18 mouse cellular contexts compared by ENCODE assay signal in the genomic region with DNA sequence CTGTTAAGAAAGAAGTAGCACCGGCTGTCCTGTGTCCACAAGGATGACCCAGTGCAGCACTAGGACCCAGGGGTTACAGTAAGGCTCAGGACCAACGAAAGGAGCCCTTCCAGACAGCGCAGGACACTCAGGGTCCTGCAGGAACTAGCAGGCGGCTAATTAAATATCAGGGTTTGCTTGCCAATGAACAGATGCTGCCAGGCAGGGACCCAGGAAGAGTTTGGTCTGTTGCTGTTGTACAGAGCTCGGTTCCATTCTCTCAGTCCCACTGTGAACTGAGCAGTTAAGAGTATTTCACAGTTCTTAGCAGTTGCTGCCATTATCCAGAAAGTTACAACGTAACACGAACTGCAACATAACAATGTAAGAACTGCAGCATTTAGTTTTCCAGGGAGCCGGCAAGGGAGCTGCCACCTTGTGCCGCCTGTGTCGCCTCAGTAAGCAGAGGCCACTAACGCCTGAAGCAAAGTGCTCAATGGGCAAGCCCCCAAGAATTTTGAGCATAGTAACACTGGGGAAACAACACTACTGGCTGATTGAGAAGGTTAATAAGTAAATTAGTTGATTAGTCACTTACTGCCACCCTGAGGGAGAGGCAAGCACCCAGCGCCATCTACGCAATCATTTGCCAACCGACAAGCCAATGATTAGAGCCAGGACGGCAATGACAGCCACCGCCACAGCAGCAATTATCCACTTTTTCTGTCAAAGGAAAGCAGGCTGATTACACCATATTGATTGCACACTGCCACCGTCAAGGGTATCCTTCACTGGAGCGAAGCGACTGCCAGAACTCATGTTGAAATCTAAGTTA. TPM values are rescaled to one million over a fixed set of nuclear protein-coding genes. Genes with fewer than 3 reads are reported as not detected.
DNase-seq lines count a peak whose midpoint lies in the region; ATAC-seq and TF ChIP-seq lines count a peak whose summit lies in the region.
"Had no signal": no experiment of that assay in that cellular context is flagged by ENCODE, and none has a peak within 500 bp of the region (broad histone marks: within the 10 kb centered on the region; RNA-seq: fewer than 3 reads in every experiment).

No protein-coding gene starts in this region.

- no peak overlapping the region for H3K9ac ChIP-seq in forebrain, postnatal 0 days
- H3K9ac ChIP-seq: embryonic facial prominence, embryonic 12.5 days; heart, embryonic 12.5 days; midbrain, embryonic 15.5 days had no signal

- WGBS in forebrain, postnatal 0 days = 40% methylated on average over 19 of the region's 19 CpGs

- no peaks in the 10 kb centered on the region for H3K9me3 ChIP-seq in forebrain, postnatal 0 days (ENCODE audit: low read length)
- H3K9me3 ChIP-seq: embryonic facial prominence, embryonic 12.5 days; heart, embryonic 12.5 days; midbrain, embryonic 15.5 days had no signal

- no peak overlapping the region for H3K4me3 ChIP-seq in layer of hippocampus, adult 2 months
- no peak overlapping the region for H3K4me3 ChIP-seq in forebrain, postnatal 0 days (ENCODE audit: low read depth, low read length)
- H3K4me3 ChIP-seq: embryonic facial prominence, embryonic 12.5 days; heart, embryonic 12.5 days; midbrain, embryonic 15.5 days had no signal

- H3K36me3 ChIP-seq in forebrain, postnatal 0 days (ENCODE audit: insufficient read depth) = peaks cover 44% of the 10 kb centered on the region

- peak; percentile 76 for ATAC-seq in forebrain, postnatal 0 days
- ATAC-seq: midbrain, embryonic 15.5 days had no signal

- peak; percentile 59 for DNase-seq in adrenal gland, adult 8-10 months
- no peak for DNase-seq in adrenal gland, postnatal 25 days
- no peak for DNase-seq in layer of hippocampus, adult 2 months (ENCODE audit: low spot score in 2 of 2)
- no peak for DNase-seq in layer of hippocampus, adult 9-11 months
- DNase-seq in forebrain, postnatal 0 days = peak; percentile 63
- peak; percentile 77 for DNase-seq in kidney, postnatal 14 days
- no peak for DNase-seq in gastrocnemius, adult 18-20 months (ENCODE audit: low spot score)
- no peak for DNase-seq in adipocyte (ENCODE audit: low spot score)
- DNase-seq: gastrocnemius, postnatal 36 days; heart, postnatal 36 days; liver; lung, adult 2 months; right cerebral cortex, postnatal 25 days had no signal

- H3K27ac ChIP-seq in layer of hippocampus, adult 2 months = peak overlapping the region; percentile 28; the same call in 1 of the 2 replicates
- no peak overlapping the region for H3K27ac ChIP-seq in forebrain, postnatal 0 days (ENCODE audit: low read depth, low read length)
- H3K27ac ChIP-seq: embryonic facial prominence, embryonic 12.5 days; macrophage; midbrain, embryonic 15.5 days had no signal

- no peaks in the 10 kb centered on the region for H3K27me3 ChIP-seq in forebrain, postnatal 0 days (ENCODE audit: insufficient read depth, low read length)
- H3K27me3 ChIP-seq: CH12.LX; embryonic facial prominence, embryonic 12.5 days; heart, embryonic 12.5 days; midbrain, embryonic 15.5 days had no signal

- no peaks in the 10 kb centered on the region for H3K4me1 ChIP-seq in forebrain, postnatal 0 days (ENCODE audit: insufficient read depth)
- H3K4me1 ChIP-seq: embryonic facial prominence, embryonic 12.5 days; heart, embryonic 12.5 days; midbrain, embryonic 15.5 days had no signal

- TF ChIP-seq CTCF in layer of hippocampus, adult 2 months (conservative IDR thresholded peaks at IDR 0.05) = no peak
- 0 out of 2 replicates have a peak, but pooled peaks have one; percentile 12 for TF ChIP-seq CTCF in forebrain, postnatal 0 days (IDR thresholded peaks at IDR 0.05; ENCODE audit: low read depth)

- H3K4me2 ChIP-seq in forebrain, postnatal 0 days (ENCODE audit: low read depth) = no peak overlapping the region
- H3K4me2 ChIP-seq: embryonic facial prominence, embryonic 12.5 days; heart, embryonic 12.5 days; midbrain, embryonic 15.5 days had no signal

RNA-seq across cellular contexts. Expression of a gene that starts 21.0 kb away (rescaled TPM):
- total RNA-seq in adrenal gland, adult 8-10 months (2022) = 10 to 100 TPM; 24.9 to 32.9 (median 26.9) TPM
- 34.1 and 43.9 TPM in 2 replicates for total RNA-seq in adrenal gland, postnatal 25 days (2021)
- total RNA-seq in layer of hippocampus, adult 2 months (2021) = 10 to 100 TPM; 30.9 to 31.8 TPM
- total RNA-seq in forebrain, postnatal 0 days (2014; rRNA removed) = 17.4 and 18.5 TPM in 2 replicates
- polyA plus RNA-seq in forebrain, postnatal 0 days (2015; fragmentation: Nextera tagmentation; extraction: Ambion mirVana) = 9.4 and 12.5 TPM in 2 replicates
- 1 to 10 TPM; 4.5 to 6.6 TPM for total RNA-seq in gastrocnemius, adult 18-20 months (2021)

RNA-seq across cellular contexts. Expression of a gene that starts 32.5 kb away (rescaled TPM):
- total RNA-seq in adrenal gland, adult 8-10 months (2022) = 100 to 1,000 TPM; 137 to 213 (median 176) TPM
- total RNA-seq in adrenal gland, postnatal 25 days (2021) = 194 and 222 TPM in 2 replicates
- total RNA-seq in layer of hippocampus, adult 2 months (2021) = 100 to 1,000 TPM; 160 to 167 TPM
- 258 and 312 TPM in 2 replicates for total RNA-seq in forebrain, postnatal 0 days (2014; rRNA removed)
- polyA plus RNA-seq in forebrain, postnatal 0 days (2015; fragmentation: Nextera tagmentation; extraction: Ambion mirVana) = 330 and 336 TPM in 2 replicates
- 10 to 100 TPM; 68.9 to 83.3 TPM for total RNA-seq in gastrocnemius, adult 18-20 months (2021)

RNA-seq across cellular contexts. Expression of a gene that starts 34.1 kb away (rescaled TPM):
- 10 to 100 TPM in 2 of 4 experiments, 1 to 10 TPM in 2; 5.3 to 12.5 (median 9.7) TPM for total RNA-seq in adrenal gland, adult 8-10 months (2022)
- 5.9 and 7.5 TPM in 2 replicates for total RNA-seq in adrenal gland, postnatal 25 days (2021)
- 100 to 1,000 TPM; 126 to 139 TPM for total RNA-seq in layer of hippocampus, adult 2 months (2021)
- 18.8 and 25.6 TPM in 2 replicates for total RNA-seq in forebrain, postnatal 0 days (2014; rRNA removed)
- 3.9 and 4.6 TPM in 2 replicates for polyA plus RNA-seq in forebrain, postnatal 0 days (2015; fragmentation: Nextera tagmentation; extraction: Ambion mirVana)
- total RNA-seq in gastrocnemius, adult 18-20 months (2021) = not detected
- total RNA-seq: CH12.LX; gastrocnemius, postnatal 36 days had no signal
- polyA plus RNA-seq: macrophage had no signal

Comparison
In these comparisons a context has a peak if more than half of its experiments do, and no peak if none do; other contexts are left out.
1. DNase-seq: peak in adrenal gland, adult 8-10 months (single experiment), forebrain, postnatal 0 days (single experiment) and kidney, postnatal 14 days (single experiment); none in adrenal gland, postnatal 25 days (single experiment), layer of hippocampus, adult 2 months (0 of 2), layer of hippocampus, adult 9-11 months (single experiment), gastrocnemius, adult 18-20 months (single experiment) and adipocyte (single experiment).